Mouse (Mus musculus): ENCODE results near the gene Srr.

GRCm38 (mm10) chr11:74974615-74975014 is 48.9 kb upstream of the Srr start:
- TF ChIP-seq CTCF (IDR thresholded peaks at IDR 0.05; ENCODE audit: low read depth): no peak
- TF ChIP-seq EP300 (IDR thresholded peaks at IDR 0.05; ENCODE audit: low read depth): no peak
